Mouse (Mus musculus) ovary, postnatal 14 days (tissue): ENCODE data around the gene 4930539E08Rik.

Source experiments
- DNase-seq: peaks from one replicate; pipeline ENCODE4 v3.0.0; 2022; ENCODE audit warnings: low spot score

The 4930539E08Rik gene

GRCm38 (mm10) chr17:28855166-28855885 lies 59.8 kb downstream of the 4930539E08Rik start:
- DNase-seq, result no peak

DNA sequence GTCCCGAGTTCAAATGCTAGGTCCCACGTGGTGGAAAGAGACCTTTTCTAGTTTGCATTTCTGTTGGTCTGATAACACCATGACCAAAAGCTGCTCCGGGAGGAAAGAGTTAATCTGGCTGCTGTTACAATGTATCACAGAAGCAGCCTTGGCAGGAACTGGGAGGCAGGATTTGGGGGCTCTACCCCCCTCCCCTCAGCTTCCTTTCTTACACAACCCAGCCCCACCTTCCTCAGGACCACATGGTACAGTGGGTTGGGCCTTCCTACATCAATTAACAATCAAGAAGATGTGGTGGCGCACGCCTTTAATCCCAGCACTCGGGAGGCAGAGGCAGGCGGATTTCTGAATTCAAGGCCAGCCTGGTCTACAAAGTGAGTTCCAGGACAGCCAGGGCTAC lies 60.7 kb downstream of the 4930539E08Rik start:
- no peak for DNase-seq

- DNase-seq, result no peak
Measured at GRCm38 (mm10) chr17:28850511-28850910, 64.6 kb downstream of the 4930539E08Rik start.

DNA sequence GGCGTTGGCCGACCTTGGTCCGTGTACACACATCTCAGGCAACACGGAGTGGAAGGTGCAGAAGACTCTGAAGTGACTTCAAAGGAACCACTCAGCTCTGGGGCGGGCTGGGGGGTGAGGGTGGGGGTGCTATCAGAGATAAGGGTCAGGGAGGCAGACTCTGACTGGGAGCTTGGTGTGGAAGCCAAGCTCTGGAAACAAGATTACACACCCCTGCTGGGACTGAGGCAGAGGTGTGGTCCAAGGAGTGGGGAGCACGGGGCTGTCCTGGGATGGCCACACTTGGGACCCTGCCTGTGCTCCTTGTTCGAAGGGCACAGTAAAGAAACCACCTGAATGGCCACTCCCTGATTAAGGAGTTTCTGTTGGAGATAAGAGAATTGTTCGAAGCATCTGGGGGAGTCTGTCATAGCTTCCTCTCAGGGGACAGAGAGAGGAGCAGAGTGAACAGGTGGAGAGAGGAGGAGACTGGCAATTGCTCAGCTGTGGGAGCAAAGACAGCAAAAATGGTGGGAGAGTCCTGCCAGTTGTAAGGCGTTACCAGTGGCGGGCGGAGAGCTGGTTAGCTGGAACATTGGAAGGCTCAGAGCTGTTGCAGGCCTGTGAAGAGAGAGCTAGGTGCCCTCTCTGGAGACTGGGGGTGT lies 68.0 kb downstream of the 4930539E08Rik start:
- DNase-seq, result no peak
